ENCODE assay signal across 28 mouse cellular contexts in the genomic region with DNA sequence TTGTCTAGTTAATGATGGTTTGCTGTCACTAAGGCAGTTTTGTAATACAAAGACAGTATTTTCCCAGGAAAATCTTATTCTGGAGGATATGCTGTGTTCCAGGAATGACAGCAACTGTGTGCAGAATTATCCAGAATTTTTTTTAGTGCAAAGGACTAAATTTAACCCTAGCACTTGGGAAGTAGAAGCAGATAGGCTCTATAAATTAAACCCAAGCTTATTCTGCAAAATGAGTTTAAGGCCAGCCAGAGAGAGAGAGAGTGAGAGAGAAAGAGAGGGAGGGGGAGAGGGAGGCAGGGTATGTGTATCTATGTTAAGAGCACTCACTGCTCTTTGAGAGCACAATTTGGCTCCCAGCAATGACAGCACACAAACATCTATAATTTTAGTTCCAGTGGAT.
A peak's percentile ranks its signal among the peaks of the same experiment; 100 is the strongest.
DNase-seq lines count a peak whose midpoint lies in the region; ATAC-seq lines count a peak whose summit lies in the region.
"Had no signal": no experiment of that assay in that cellular context is flagged by ENCODE, and none has a peak within 500 bp of the region (broad histone marks: within the 10 kb centered on the region; RNA-seq: fewer than 3 reads in every experiment).

No protein-coding gene starts in this region.

- H3K36me3 ChIP-seq in forebrain, embryonic 16.5 days (ENCODE audit: control insufficient read depth, insufficient read depth): no peaks in the 10 kb centered on the region
- H3K36me3 ChIP-seq in forebrain, embryonic 12.5 days (replicated peaks): no peaks in the 10 kb centered on the region
- H3K36me3 ChIP-seq: embryonic facial prominence, embryonic 12.5 days; hindbrain, embryonic 10.5 days; intestine, embryonic 15.5 days; lung, embryonic 15.5 days; midbrain, embryonic 10.5 days; neural tube, embryonic 12.5 days; stomach, embryonic 15.5 days had no signal

- DNase-seq in left cerebral cortex, postnatal 4 days: peak; percentile 3
- no peak for DNase-seq in left cerebral cortex, adult 11 months (ENCODE audit: low spot score)
- DNase-seq in retina, postnatal 1 day: peak; percentile 11
- no peak for DNase-seq in retina, embryonic 14.5 days (ENCODE audit: low spot score)
- DNase-seq: adrenal gland, postnatal 14 days; cerebellum, adult 2 months; cerebellum, postnatal 36 days; gastrocnemius, postnatal 10 days; heart, postnatal 14 days; kidney, adult 2 months; kidney, postnatal 36 days; liver; right cerebral cortex, postnatal 25 days had no signal

- no peak overlapping the region for H3K9ac ChIP-seq in forebrain, embryonic 16.5 days (replicated peaks; ENCODE audit: low read depth, low read length)
- no peak overlapping the region for H3K9ac ChIP-seq in forebrain, embryonic 12.5 days
- H3K9ac ChIP-seq: embryonic facial prominence, embryonic 12.5 days; intestine, embryonic 15.5 days; liver, embryonic 14.5 days; lung, embryonic 15.5 days; neural tube, embryonic 12.5 days; stomach, embryonic 15.5 days had no signal

- no peak overlapping the region for H3K4me2 ChIP-seq in forebrain, embryonic 16.5 days (ENCODE audit: low read length)
- no peak overlapping the region for H3K4me2 ChIP-seq in forebrain, embryonic 12.5 days
- H3K4me2 ChIP-seq: embryonic facial prominence, embryonic 12.5 days; intestine, embryonic 15.5 days; lung, embryonic 15.5 days; neural tube, embryonic 12.5 days; stomach, embryonic 15.5 days had no signal

- intact Hi-C loops in left cerebral cortex, postnatal 4 days (cut with DNase I): no loop called here

- no peaks in the 10 kb centered on the region for H3K4me1 ChIP-seq in forebrain, embryonic 16.5 days (replicated peaks; ENCODE audit: control insufficient read depth, insufficient read depth, low read length)
- H3K4me1 ChIP-seq in forebrain, embryonic 12.5 days: no peaks in the 10 kb centered on the region
- H3K4me1 ChIP-seq: embryonic facial prominence, embryonic 12.5 days; hindbrain, embryonic 10.5 days; intestine, embryonic 15.5 days; lung, embryonic 15.5 days; midbrain, embryonic 10.5 days; neural tube, embryonic 12.5 days; stomach, embryonic 15.5 days had no signal

- H3K9me3 ChIP-seq in forebrain, embryonic 16.5 days (ENCODE audit: control insufficient read depth, low read length): no peaks in the 10 kb centered on the region
- H3K9me3 ChIP-seq in forebrain, embryonic 12.5 days: no peaks in the 10 kb centered on the region
- H3K9me3 ChIP-seq: embryonic facial prominence, embryonic 12.5 days; hindbrain, embryonic 10.5 days; intestine, embryonic 15.5 days; lung, embryonic 15.5 days; midbrain, embryonic 10.5 days; neural tube, embryonic 12.5 days; stomach, embryonic 15.5 days had no signal

- ATAC-seq in forebrain, embryonic 16.5 days: 0 out of 2 replicates have a peak, but pooled peaks have one; percentile 38
- ATAC-seq in forebrain, embryonic 12.5 days (ENCODE audit: low FRiP score): no peak
- ATAC-seq in monocyte, adult 5-6 weeks (replicated peaks; ENCODE audit: insufficient number of reproducible peaks, low FRiP score, low TSS enrichment, poor library complexity, severe bottlenecking): no peak
- ATAC-seq: CD4-positive, CD25-positive, alpha-beta regulatory T cell, adult 4 months; hindbrain, embryonic 16.5 days; intestine, embryonic 15.5 days had no signal

- no peak overlapping the region for H3K4me3 ChIP-seq in forebrain, embryonic 16.5 days (replicated peaks; ENCODE audit: low read length)
- no peak overlapping the region for H3K4me3 ChIP-seq in forebrain, embryonic 12.5 days (replicated peaks)
- H3K4me3 ChIP-seq: embryonic facial prominence, embryonic 12.5 days; hindbrain, embryonic 10.5 days; intestine, embryonic 15.5 days; layer of hippocampus, adult 2 months; lung, embryonic 15.5 days; midbrain, embryonic 10.5 days; myocyte; neural tube, embryonic 12.5 days; stomach, embryonic 15.5 days had no signal

- no peak overlapping the region for H3K27ac ChIP-seq in forebrain, embryonic 16.5 days (ENCODE audit: low read length)
- no peak overlapping the region for H3K27ac ChIP-seq in forebrain, embryonic 12.5 days
- H3K27ac ChIP-seq: embryonic facial prominence, embryonic 12.5 days; hindbrain, embryonic 10.5 days; intestine, embryonic 15.5 days; layer of hippocampus, adult 2 months; liver, embryonic 14.5 days; lung, embryonic 15.5 days; midbrain, embryonic 10.5 days; neural tube, embryonic 12.5 days; stomach, embryonic 15.5 days had no signal

- H3K27me3 ChIP-seq in forebrain, embryonic 16.5 days (replicated peaks; ENCODE audit: control insufficient read depth, insufficient read depth, low read length): no peaks in the 10 kb centered on the region
- H3K27me3 ChIP-seq in forebrain, embryonic 12.5 days: no peaks in the 10 kb centered on the region
- H3K27me3 ChIP-seq: embryonic facial prominence, embryonic 12.5 days; intestine, embryonic 15.5 days; lung, embryonic 15.5 days; neural tube, embryonic 12.5 days; stomach, embryonic 15.5 days had no signal

Comparison
In these comparisons a context has a peak if more than half of its experiments do, and no peak if none do; other contexts are left out.
1. DNase-seq: peak in left cerebral cortex, postnatal 4 days (single experiment) and retina, postnatal 1 day (single experiment); none in left cerebral cortex, adult 11 months (single experiment) and retina, embryonic 14.5 days (single experiment).